Mouse (Mus musculus) ZHBTc4 (cell line): ENCODE data around the gene Stim2.

ENCODE experiments used
- DNase-seq: peaks from one replicate; pipeline ENCODE4 v3.0.0-alpha.2; 2011; ENCODE audit warnings: low read depth, low spot score

Stim2 gene

DNA sequence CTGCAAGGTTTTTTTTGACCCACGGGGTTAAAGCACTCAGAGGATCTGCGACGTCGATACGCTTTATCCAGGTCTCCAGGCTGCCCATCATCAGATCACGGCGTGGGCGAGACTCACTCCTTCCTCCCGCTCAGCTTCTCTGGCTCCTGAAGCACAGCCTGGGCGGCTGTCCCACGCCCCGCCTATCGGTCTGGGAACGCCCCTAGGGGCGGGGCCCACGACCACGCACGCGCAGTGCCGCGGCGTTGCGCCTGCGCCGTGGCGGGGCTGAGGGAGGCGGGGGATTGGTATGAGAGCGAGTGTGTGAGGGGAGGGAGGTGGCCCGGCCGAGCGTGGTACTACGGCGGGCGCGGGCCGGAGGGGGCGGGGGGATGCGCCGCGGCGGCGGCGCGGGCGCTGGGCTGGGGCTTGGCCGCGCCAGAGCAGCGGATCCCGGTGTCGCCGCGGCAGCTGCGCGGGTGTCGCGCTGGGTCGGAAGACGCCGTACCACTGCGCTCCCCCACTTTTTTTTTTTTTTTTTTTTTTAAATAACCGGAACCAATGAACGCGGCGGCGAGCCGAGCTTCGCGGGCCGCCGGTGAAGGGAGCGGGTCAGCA is at the start of gene Stim2:
Gene Stim2 (plus strand): TSS at position 354 of the 597 bp plus-strand sequence.
- peak; percentile 98 for DNase-seq

DNA sequence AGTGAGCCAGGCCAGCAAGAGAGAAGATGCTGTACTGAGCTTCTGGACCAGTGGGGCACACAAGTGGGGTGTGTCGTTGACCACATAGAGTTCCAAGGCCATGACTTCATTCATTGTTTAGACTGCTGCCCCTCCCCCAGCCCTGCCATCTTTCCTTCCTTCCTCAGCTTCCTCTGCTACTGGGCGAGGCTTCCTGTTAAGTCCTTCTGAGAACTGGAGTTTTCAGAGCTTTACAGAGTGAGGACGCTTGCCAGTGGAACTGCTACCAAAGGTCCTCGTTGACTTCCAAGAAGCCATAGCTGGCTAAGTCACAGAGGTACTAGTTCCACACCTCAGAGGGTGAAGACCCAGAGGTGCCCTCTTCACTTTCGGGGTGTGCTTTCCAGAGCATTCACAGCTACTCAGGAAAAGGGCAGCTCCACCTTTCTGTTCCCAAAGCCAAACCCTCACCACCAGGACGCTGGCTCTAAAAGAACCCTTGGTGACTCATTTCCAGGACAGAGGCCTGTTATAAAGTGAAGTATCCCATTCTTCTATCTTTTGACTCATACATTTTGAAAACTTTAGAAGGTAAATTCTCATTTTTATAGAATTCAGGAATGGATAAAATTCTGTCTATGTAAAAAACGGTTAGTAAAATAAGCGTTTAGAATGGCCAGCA is 49.6 kb upstream of the Stim2 start:
- peak; percentile 39 for DNase-seq

DNA sequence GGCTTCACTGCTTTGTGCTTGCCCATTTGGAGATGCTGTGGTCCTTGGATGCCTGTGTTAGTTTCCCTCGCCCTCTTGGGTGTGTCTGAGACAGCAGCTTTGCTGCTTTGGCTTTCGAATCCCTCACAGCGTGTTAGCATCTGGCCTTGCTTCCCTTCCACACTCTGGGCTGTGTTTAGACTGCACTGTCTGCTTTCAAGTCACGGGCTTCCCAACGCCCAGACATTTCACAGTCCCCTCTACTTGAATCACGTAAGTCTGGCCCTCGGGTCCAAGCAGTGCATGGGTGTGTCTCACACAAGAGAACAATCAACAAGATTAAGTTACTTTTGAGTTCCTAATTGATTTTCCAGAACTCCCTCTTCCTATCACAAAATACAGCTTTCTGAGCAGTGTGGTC is 48.1 kb upstream of the Stim2 start:
- peak; percentile 42 for DNase-seq

DNA sequence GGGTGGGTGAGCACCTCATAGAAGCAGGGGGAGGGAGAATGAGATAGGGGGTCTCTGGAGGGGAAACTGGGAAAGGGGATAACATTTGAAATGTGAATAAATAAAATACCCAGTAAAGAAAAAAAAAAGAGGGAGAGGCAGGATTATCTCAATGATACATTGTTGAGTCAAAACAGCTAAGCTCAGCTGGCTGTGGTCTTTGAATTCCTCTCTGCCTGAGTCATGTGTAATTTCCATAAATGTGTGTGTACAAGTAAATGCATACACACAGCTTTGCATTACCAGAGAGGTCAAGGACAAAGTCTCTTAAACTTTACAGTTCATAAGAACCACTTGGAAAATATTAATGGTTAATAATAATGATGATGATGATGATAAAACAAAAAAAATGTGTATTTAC is 45.1 kb upstream of the Stim2 start:
- no peak for DNase-seq

DNA sequence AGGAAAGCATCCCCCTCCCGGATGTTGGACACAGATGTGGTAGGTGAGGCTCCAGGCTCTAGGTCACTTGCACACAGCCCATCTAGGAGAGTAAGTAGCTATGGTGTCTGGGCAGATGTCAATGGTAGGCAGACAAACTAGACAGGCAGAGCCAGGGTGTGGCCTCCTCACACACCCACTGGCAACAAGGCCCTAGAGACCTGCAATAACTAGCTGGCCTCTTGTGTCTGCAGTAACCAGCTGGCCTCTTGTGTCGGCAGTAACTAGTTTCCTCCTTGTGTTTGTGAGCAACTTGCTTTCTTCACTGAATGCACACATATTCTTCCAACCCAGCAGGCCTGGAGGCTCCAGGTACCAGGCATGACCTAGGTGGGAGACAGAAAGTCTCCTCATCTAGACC is 44.5 kb upstream of the Stim2 start:
- DNase-seq: no peak

DNA sequence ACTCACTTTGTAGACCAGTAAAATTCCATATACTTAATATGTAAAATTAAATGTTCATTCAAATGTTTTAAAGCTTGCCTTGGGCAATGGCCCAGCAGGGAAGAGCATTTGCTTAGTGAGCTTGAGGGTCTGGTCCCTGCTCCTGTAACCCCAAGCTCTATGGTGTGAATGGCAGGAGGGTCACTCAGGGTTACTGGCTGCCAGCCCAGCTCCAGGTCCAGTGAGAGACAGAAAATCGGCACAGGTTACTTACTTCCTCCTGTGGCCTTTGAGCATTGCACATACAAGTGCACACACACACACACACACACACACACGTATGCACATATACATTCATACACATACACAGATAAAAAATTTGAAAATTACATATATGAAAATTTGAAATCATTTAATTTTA is 42.3 kb upstream of the Stim2 start:
- DNase-seq: no peak

DNA sequence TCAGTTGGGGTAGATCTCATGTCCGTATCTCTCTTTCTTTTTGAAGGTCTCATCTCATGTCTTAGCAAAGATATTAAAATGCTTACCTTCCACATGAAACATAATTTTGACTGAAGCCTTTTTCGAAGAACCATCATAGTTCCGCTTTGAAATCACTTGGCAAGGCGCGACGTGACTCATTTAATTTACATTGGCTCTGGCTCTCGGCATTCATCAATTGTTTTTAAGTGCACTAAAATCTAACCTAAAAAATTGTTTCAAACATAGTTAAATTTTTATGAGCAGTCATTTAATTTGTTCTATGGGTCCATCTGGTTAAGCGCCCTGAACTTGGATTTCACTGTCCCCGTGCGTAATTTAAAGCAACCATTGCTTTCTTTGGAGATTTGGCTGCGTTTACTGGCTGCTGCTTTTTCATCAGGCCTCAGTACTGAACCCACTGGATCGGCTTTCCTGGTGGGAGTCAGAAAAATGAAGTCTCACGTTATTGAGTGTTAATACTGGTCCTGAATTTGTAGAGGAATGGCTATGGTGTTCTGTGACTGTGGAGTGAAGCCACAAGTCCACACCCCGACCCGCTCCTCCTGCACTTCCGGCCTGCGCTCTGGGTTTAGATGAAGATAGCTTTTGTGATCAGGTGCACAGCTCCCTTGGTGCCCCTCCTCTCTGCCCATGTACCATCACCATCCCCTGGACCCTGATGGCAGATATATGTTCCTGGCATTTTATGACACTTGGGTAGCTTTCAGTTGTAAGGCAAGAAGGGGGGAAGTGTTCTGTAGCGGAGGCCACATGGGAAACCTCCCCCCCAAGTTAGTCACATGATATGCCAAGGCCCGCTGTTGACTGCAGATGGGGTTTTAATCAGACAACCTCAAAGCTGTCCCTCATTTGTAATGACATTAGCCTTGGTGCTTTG is 41.6 kb upstream of the Stim2 start:
- DNase-seq: no peak

DNA sequence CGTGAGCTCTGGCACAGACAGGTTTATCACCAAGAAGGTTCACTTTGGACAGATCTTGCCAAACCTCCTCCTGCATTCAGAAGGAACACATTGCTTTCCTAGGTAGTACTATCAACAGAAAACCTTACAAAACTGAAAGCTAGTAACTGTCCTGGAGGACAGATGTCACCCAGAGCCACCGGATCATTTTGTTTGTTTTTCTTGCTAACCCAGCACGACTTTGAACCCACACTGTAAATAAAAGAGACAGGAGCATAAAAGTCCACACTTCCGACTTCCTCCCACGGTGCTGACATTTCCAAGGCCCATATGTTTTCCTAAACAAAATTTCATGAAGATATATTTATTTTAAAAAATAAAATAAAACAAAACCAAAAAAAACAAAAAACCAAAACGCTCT is 41.0 kb upstream of the Stim2 start:
- no peak for DNase-seq

DNA sequence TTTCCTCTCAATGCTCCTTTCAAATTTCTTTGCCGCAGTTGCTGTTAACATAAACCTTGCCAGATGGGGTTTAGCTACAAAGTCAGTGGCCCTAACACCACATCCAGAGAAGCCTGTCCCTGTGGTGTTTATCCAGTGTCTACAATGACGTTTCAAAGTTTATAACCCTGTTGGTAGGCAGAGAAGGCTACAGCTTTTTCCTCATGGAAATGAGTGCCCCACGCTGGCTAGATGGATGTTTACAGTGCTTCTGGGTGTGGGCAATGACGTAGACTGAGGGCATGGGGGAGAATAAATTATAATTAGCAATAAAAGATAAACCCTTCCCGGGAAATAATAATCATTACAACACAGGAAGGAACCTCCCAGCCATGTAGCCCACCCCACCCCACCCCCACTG is 37.1 kb upstream of the Stim2 start:
- no peak for DNase-seq

DNA sequence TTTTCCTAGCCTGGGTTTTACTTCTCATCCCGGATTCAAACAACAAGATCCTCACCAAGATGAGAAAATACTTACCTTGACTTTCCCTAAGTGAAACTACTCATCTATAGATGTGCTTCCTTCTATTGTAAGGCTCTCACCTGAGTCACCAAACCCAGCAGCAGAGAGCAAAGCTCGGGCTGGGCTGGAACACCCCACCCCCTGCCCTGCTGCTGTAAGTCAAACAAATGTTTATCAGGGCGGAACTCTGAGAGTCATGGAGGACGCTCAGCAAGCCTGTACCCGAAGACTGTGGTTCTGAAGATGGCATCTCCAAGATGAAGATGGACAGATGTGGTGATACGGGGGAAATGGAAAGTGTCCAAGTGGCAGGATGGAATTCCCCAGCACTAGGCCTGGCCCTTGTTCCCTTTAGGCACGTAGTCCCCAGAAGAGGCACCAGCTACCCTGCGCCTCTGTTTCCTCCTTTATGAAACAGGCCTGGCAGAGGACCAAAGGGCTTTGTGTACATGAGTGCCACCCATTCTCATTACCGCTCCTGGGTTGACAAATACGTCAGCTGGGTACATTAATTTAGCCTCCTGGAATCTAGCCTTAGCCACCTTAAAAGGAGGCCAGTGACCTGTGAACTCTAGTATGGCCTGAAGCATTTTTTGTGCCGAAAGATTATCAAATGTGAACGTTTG is 36.3 kb upstream of the Stim2 start:
- no peak for DNase-seq

DNA sequence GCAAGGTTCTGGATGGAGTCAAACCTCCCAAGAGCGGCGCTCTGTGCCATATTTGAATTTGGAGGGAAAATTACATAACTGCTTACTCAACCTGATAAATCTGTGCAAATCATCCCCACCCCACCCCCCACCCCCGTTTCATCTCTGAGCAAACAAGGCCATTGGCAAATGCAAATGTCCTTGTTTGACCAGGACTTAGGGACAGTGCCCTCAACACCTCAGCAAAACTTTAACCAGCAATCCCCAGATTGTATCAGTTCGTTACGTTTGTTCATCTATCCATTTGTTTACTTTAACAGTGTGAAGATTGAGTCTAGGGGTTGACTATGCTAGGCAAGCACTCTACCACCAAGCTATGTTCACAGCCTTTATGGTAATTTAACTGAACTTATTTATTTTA is 32.6 kb upstream of the Stim2 start:
- DNase-seq: no peak

DNA sequence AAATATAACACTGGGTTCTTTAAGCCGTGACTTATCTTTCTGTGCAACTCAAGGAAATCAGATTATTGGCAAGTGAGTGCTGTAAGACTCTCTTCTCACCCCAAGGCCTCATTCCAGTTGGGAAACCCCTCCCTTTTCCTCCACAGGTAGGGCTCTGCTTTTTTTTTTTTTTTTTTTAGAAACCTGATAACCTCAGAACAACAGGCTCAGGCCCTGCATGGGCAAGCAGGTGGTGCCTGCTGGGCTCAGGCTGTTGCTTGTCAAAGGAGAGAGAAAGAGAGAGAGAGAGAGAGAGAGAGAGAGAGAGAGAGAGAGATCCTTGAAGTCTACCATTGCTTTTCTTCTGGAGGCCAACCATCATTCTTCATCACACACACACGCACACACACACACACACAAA is 30.7 kb upstream of the Stim2 start:
- no peak for DNase-seq

DNA sequence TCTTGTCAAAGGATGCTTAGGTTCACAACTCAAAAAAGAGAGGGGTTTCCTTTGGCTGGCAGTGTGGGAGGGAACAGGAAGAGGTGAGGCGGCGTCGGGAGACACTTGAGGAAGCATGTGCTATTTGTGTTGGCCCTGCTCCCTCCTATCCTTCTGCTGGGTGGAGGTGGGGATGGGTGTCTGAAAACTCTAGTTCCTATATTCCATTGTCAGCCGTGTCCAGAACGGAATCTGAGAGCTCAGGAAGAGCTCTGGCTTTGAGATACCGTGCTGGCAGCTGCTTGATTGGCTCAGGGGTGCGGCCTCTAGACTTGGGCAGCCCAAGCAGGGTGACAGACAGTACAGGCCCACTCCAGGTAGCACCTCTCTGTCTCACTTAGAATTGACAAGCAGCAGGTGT is 28.1 kb upstream of the Stim2 start:
- DNase-seq: no peak

DNA sequence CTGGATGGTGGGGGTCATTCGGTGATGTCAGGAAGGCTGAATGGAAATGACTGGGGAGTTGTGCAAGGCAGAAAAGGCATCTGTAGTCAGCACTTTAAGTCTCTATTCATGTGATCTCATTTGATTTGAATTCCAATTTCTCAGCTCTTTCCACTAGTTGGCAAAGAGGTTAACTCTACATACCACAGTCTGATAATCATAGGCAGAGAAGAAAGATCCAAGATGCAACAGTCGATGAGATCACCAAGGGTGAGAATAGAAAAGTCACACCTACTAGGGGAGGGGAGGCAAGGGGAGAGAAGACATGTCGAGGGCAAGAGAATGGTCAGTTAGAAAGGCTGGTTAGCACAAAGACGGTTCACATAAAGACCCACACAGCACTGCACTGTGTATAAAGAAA is 27.1 kb upstream of the Stim2 start:
- DNase-seq: no peak

DNA sequence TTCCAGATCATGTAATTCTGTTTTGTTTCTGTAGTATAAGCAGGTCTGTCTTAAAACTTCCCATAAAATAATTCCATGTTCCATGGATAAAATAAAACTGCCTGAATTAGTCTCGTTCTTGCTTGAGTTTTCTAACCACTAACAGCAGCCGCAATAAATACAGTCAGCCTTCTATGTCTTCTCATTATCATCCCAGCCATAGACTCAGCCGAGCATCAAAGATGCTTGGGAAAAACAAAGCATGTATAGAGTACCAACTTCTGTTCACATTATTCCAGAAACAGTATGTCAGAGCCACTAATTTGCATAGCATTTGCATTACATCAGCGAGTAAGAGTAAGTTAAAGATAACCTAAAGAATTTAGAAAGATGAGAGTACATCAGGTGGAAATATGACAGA is 25.4 kb upstream of the Stim2 start:
- no peak for DNase-seq

DNA sequence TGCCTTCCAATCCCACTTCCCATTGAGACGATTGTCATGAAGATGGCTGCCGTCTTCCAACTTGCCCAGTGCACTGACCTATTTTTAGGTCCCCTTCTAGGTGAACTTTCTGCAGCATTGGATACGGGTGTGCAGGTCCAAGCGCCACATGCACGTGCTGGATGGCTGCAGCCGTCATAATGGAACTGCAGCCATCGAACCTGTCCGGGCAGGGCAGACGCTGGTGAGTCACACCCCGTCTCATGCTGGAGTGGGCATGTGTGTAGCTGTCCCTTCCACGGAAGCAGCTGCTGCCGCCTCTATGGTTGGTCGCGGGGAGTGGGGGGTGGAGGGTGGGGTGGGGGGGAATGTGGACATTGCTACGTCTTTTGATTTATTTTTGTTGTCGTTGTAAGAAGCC is 21.8 kb upstream of the Stim2 start:
- no peak for DNase-seq

DNA sequence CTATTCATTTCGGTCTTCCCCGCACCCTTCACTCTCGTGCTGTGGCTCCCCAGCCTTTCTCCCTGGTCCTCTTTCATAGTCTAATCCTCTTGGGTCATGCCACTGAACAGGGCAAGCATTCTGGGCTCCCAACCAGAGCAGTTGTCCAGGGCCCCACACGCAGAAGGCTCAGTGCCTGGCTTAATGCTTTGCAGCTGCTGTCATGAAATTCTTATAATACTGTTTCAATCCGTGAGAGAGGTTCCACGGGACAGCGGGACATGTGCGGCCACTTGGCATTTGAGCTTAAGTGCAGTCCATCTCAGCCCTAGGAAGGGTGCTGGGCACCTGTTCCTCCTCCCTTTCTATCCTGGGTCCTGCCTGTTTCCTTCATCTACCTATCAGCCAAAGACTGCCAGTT is 21.2 kb upstream of the Stim2 start:
- DNase-seq: no peak

DNA sequence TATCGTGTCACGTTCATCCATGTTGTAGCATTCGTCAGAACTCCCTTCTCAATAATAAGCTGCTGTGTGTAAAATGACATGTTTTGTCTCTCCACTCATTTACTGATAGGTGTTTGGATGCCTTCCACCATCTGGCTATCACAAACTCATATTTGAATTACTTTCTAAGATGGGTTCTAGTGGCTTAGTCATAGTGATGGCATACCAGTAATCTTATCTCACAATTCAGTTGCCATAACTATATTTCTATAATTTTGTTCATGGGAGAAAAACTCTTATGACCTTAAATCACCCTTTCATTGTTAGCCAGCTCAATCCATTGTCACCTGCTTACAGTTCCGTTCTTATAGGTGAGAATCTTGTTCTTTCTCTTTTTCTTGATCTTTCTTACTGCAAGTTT is 14.9 kb upstream of the Stim2 start:
- no peak for DNase-seq

DNA sequence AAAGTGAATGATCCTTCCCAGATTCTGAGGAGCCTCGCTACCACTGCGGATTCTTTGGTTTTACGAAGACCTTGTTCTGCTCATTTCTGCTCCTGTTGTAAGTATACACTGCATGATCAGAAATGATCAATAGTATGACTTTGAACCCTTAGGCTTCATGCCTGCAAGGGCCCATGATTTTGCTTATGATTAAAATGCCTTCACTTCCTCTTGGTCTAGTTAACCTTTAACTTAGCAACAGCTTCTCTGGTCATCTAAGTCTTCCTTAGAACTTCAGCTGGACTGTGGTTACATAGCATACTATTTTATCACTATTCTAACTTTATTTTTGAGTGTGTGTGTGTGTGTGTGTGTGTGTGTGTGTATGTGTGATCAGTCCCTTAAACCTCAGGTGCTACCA is 12.7 kb upstream of the Stim2 start:
- DNase-seq: no peak

DNA sequence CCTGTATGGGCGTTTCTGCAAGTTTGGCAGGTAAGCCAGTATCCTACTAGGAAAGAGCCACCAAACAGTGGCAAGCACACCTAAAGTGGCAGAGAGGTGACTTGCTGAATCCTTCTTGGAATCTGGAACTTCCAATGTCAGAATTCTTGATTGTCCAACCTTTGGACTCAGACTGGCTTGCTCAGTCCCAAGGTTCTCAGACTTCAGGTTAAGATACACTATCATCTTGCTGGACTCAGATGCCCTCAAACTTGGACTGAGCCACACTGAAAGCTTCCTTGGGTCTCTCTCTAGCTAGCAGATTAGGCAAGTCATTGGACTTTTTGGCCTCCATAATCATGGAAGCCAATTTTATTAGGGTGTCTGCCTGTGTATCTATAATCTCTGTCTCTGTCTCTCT is 10.8 kb upstream of the Stim2 start:
- no peak for DNase-seq

DNA sequence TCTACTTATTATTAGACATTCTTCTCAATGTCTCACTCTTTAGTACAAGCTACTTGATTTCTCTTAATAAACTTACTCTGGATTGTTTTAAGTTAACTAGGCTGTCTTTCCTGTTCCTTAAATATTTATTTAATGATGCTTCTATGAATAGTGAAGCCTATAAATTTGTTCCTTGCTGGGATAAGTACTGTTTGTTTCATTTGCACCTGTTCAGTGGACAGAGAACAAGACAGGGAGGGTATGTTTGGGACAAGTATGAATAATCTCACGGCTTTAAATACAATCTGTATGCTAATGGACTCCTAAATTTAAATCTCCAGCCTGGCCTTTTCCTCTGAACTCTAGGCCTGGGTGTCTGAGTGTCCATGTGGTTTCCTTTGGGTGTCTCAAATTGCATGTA is 10.2 kb upstream of the Stim2 start:
- no peak for DNase-seq

DNA sequence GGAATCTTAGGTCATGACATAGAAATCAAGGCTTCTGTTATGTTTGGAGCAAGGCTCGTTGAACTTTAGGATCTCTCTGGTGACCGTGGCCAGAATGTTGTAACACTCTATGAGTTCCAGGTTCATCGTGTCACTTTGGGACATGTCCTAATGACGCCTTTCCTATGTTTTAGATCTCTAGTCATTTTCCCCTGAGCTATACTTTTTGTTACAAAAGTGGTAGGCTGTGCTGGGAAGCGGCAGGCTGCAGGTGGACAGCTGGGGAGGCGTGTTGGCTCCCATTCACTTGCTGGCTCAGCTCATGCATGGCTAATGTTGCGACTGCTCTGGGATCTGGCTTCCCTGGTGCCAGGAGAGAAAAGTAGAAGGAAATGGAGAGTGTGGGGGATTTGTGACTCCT is 5.7 kb upstream of the Stim2 start:
- DNase-seq: no peak
